Mouse (Mus musculus): Measurements from ENCODE around the gene Gm15155.
"Not testable (repeated sequence)": the region's sequence is repeated elsewhere in the genome, so short reads cannot be mapped to it uniquely, and the experiment has no call there.

Gene Gm15155

GRCm38 (mm10) chrX:155624341-155624841 is at the start of gene Gm15155:
TSS of gene Gm15155 (plus strand) at chrX:155624741.
- DNase-seq (ENCODE audit: low read depth, low spot score): no peak

- DNase-seq (ENCODE audit: low read depth, low spot score): no peak
Measured at GRCm38 (mm10) chrX:155579791-155580190, 44.8 kb upstream of the Gm15155 start.

- no peak for DNase-seq (ENCODE audit: low read depth, low spot score)
Measured at GRCm38 (mm10) chrX:155584586-155584985, 40.0 kb upstream of the Gm15155 start.

DNA sequence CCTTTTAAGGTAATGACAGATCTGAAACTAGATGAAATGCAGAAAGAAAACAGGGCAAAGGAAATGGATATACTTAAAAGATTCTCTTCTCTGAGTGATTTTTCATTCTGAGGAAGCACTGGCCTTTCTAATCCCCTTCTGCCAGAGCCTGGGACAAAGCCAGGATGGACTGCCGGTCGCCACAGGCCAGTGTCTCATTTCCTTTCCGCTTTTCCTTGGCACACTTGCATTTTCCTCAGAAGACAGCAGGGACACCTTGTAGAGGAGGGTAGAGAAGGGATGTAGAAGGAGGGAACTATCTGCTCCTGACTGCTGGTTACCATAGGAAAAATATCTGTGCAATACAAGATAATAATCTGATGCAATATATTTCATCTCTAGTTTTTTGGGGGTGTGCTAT is 33.1 kb upstream of the Gm15155 start:
- no peak for DNase-seq (ENCODE audit: low read depth, low spot score)

GRCm38 (mm10) chrX:155592467-155592866 is 32.1 kb upstream of the Gm15155 start:
- DNase-seq (ENCODE audit: low read depth, low spot score): no peak

DNA sequence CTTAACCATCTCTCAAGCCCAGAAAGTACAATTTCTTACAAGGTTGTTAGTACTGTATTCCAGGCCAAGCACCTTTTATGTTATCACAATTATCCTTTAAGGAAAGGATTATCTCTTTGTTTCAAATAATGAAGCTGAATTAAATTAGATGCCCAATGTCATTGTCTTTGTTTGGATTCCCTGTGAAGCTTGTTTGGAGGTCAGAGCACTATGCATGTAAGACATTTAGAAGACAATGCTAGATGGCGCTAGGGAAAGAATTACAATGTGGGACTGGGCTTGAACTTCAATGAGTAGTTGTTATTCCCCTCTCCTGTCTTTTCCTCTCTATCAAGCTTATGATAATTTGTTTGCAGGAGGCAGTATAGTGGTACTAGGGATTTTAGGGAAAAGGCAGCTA is 29.9 kb upstream of the Gm15155 start:
- no peak for DNase-seq (ENCODE audit: low read depth, low spot score)

- no peak for DNase-seq (ENCODE audit: low read depth, low spot score)
Measured at GRCm38 (mm10) chrX:155596390-155596789, 28.2 kb upstream of the Gm15155 start.

- DNase-seq (ENCODE audit: low read depth, low spot score): no peak
Measured at GRCm38 (mm10) chrX:155601196-155601595, 23.3 kb upstream of the Gm15155 start.

DNA sequence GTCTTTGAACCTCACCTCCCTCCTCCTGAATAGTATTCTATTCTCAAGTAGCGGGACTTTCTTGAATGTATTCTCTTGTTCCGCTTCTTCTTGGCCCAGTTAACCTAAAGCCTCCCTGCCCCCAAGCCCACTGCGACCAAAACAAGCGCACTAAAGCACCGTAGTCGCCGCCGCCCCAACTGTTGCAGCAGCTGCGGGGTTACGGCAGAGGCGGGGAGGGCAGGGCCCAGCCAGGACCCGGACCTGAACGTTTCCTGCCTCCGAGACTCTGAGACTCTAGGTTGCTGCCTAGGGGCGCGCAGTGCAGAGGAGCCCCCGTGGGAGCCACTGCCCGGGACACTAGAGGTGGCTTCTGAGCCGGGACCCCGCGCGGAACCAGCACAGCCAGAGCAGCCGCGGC is 2.0 kb upstream of the Gm15155 start:
- no peak for DNase-seq (ENCODE audit: low read depth, low spot score)

- DNase-seq (ENCODE audit: low read depth, low spot score): no peak
Measured at GRCm38 (mm10) chrX:155622961-155623599, 1.5 kb upstream of the Gm15155 start.

DNA sequence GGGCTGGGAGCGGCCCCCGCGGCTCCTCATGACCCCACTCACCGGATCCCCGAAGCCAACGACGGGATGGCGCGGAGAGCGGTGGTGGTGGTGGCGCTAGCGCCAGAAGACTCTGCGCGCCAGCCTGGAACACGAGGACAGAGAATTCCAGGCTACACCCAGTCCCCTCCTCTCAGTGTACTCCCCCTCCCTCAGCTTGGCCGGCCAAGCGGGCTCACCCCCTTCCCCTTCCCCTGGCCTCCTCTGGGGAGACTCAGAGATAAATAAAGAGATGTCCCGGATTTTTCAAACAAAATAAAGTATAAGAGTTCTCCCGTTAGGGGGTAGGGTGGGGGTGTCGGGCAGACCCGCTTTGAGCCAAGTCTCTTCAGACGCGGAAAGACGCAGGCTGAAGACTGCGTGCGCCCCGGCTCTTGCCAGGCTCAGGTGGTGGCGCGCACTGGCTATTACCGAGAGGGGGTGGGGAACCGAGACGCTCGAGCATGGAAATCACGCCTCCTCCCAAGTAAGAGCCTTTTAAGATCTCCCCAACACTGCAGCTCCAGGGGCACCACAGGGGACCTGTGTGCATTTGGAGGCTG is 750 bp upstream of the Gm15155 start, which contains the start of gene Ptchd1:
Gene Ptchd1, minus strand, starts transcription at position 114 of the 581 bp plus-strand sequence.
- no peak for DNase-seq (ENCODE audit: low read depth, low spot score)

DNA sequence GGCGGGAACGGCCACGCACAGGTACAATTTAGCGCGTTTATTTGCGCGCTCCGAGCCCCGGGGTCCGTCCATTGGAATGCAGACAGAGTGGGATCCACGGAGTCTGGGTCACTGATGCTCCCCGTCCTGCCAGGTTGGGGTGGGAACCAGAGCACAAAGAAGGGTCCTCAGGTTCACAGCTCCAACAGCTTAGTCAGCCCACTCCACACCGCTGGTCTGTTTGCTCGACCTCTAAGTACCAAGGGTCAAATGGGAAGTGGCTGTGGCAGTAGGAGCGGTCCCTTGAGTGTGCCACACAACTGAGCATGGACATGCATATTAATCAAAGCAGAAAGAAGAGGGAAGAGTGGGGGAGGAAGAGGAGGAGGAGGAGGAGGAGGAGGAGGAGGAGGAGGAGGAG is 354 bp downstream of the Gm15155 start:
- no peak for DNase-seq (ENCODE audit: low read depth, low spot score)

- DNase-seq (ENCODE audit: low read depth, low spot score): no peak
Measured at GRCm38 (mm10) chrX:155625671-155626196, 1.2 kb downstream of the Gm15155 start.

DNA sequence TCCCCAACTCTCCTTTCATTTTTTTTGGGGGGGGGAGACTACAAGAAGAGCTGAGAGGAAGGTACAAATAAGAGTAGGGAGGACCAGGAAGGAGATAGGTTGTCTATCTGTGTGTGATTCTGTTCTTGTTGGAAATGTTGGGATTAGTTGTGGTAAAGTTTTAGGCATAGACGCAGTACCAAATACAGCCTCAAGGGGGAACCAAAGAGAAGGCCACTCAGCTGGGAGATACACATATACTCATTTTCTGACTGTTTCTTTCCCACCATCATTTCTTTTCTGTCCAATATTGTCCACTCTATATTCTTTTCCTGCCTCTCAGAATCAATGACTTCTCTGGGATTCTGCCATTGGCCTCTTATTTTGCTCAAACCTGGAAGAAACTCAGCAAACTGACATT is 19.4 kb downstream of the Gm15155 start:
- DNase-seq (ENCODE audit: low read depth, low spot score): no peak

DNA sequence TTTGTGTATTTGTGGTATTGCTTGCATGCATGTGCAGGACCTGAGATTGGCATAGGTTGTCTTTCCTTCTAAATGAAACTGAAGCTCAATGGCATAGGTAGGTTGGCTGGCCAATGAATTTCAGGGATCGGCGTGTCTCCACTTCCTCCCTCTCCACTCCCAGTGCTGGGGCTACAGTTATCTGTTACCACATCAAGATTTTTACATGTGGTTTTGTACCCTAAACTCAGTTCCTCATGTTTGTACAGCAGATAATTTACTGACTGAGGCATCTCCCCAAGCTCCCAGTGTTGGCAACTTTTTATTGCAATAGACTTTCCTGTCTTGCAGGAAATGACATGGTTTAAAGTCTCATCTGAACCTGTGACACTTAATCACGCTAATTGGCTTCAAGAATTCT is 21.4 kb downstream of the Gm15155 start:
- DNase-seq (ENCODE audit: low read depth, low spot score): no peak

DNA sequence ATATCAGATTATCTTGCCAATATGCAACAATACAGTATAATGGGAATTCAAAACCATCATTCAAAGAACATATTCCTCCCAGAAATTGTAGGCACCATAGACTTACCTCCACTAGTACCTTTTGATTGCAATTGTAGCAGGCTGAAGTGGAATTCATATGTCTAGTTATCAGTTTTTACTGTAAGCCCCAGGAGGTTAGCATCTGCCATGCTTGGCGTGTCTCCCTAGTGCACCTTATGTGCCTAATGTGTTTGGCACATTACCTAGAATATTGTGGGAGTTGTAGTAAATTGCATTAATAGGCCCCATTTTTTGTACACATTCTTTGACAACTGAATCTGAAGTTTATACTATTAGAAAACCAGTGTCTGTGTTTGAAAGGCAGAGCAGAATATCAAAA is 33.4 kb downstream of the Gm15155 start:
- DNase-seq (ENCODE audit: low read depth, low spot score): no peak

- DNase-seq (ENCODE audit: low read depth, low spot score): not testable (repeated sequence)
Measured at GRCm38 (mm10) chrX:155690440-155690839, 65.9 kb downstream of the Gm15155 start.

DNA sequence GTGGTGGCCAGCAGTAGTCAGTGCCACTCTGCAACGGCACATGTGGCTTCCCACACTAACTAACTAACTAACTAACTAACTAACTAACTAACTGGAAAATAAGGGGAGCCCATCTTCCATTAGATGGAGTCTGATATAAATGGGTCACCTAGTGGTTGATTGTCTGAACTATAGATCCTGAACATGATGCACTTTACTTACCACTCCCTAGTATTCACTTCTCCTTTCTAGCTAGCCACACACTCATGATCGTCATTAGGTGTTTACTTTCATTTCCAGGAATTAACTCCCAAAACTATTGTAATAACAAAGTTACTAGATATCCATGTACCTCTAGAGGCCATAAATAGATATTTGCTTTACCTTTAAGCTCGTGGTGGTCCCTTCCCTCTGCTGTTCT is 99.6 kb downstream of the Gm15155 start:
- DNase-seq (ENCODE audit: low read depth, low spot score): no peak

DNA sequence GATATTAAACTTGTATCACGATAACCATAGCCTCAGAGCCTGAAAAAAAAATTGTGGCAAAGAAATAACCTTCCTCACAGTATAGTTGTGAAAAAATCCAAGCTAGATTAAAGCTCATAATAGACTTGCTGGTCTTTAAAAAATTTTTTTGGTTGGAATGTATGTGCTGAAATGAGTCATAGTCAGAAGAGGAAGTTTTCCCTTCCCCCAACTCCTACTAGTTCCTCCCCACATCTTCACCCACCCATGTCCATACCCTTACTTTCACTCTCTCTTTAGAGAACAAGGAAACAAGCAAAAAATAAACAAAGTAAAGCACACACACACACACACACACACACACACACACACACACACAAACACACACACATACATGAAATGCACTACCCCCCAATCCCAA is 103.8 kb downstream of the Gm15155 start:
- no peak for DNase-seq (ENCODE audit: low read depth, low spot score)

GRCm38 (mm10) chrX:155888118-155888517 is 263.6 kb downstream of the Gm15155 start:
- no peak for DNase-seq (ENCODE audit: low read depth, low spot score)

GRCm38 (mm10) chrX:155900040-155900439 is 275.5 kb downstream of the Gm15155 start:
- DNase-seq (ENCODE audit: low read depth, low spot score): no peak

DNA sequence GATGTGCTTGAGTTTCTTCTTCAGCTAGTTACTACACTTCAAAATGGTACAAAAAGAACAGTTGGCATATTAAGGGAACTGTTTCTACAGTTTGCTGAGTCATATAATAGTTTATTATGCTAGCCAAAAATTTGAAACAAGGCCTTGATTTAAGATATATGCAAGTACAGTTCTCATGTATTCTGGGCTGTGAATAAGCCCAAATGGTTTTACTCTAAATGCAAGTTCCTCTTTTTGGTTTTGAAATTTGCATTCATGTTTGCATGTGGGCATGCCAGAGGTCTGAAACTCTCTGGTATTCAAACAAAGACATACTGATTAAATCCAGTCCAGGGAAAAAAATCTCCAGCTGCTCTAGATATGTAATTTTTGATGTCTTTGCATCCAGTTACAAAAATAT is 277.2 kb downstream of the Gm15155 start:
- DNase-seq (ENCODE audit: low read depth, low spot score): no peak

DNA sequence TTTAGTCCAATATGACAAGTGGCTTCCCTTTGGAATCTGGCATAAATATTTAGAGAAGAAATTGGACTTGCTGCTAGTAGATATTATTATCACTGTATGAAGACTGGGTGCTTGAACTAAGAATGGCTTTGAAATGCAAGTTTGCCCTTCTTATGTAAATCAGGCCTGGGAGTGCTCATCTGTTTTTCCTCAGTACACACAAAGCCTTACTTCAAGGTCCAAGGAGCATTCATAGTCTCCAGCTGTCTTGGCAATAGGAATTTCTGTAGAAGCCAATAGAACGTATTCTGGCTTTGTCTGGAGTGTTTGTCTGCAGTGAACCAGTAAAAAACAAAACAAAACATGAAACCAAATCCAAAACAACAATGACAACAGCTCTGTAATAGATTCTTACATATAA is 278.6 kb downstream of the Gm15155 start:
- no peak for DNase-seq (ENCODE audit: low read depth, low spot score)
